ENCODE assay signal across 9 mouse cellular contexts in genomic region chr1:156917460-156917859, GRCm38 (mm10). TPM values are rescaled to one million over a fixed set of nuclear protein-coding genes. Genes with fewer than 3 reads are reported as not detected.
DNase-seq lines count a peak whose midpoint lies in the region; ATAC-seq and TF ChIP-seq lines count a peak whose summit lies in the region.
"Had no signal": no experiment of that assay in that cellular context is flagged by ENCODE, and none has a peak within 500 bp of the region (broad histone marks: within the 10 kb centered on the region; RNA-seq: fewer than 3 reads in every experiment).

No protein-coding gene starts in this region.

- peak in 1 of 2 experiments; percentile 56 for DNase-seq in cerebellum, adult 2 months
- DNase-seq in cerebellum, postnatal 36 days: no peak
- DNase-seq in limb, embryonic 10.5 days (ENCODE audit: low spot score): no peak
- DNase-seq in frontal cortex, postnatal 36 days (ENCODE audit: low spot score in 2 of 2): no peak

- no peaks in the 10 kb centered on the region for H3K9me3 ChIP-seq in limb, embryonic 12.5 days
- no peaks in the 10 kb centered on the region for H3K9me3 ChIP-seq in limb, embryonic 10.5 days (replicated peaks)
- no peaks in the 10 kb centered on the region for H3K9me3 ChIP-seq in forebrain, embryonic 16.5 days (ENCODE audit: control insufficient read depth, low read length)
- H3K9me3 ChIP-seq: hindbrain, embryonic 15.5 days had no signal

- peak; percentile 50; the same call in 1 of the 2 replicates for TF ChIP-seq CTCF in cerebellum, adult 2 months (IDR thresholded peaks at IDR 0.05; ENCODE audit: borderline replicate concordance, insufficient read depth, low read depth, low read length)

- H3K4me3 ChIP-seq in cerebellum, adult 2 months (replicated peaks; ENCODE audit: insufficient read depth, low read depth, low read length): no peak overlapping the region
- H3K4me3 ChIP-seq in limb, embryonic 12.5 days (replicated peaks): no peak overlapping the region
- H3K4me3 ChIP-seq in limb, embryonic 10.5 days: no peak overlapping the region
- no peak overlapping the region for H3K4me3 ChIP-seq in forebrain, embryonic 16.5 days (replicated peaks; ENCODE audit: low read length)
- H3K4me3 ChIP-seq: hindbrain, embryonic 15.5 days had no signal

- 14% methylated on average over 3 of the region's 3 CpGs for WGBS in cerebellum, adult 2 months
- WGBS in limb, embryonic 12.5 days: 14% methylated on average over 3 of the region's 3 CpGs
- 26% methylated on average over 3 of the region's 3 CpGs for WGBS in limb, embryonic 10.5 days
- WGBS in forebrain, embryonic 16.5 days: 7% methylated on average over 3 of the region's 3 CpGs

- no peak overlapping the region for H3K9ac ChIP-seq in limb, embryonic 12.5 days (replicated peaks)
- H3K9ac ChIP-seq in forebrain, embryonic 16.5 days (replicated peaks; ENCODE audit: low read depth, low read length): no peak overlapping the region
- H3K9ac ChIP-seq: hindbrain, embryonic 15.5 days had no signal

- TF ChIP-seq POLR2A in cerebellum, adult 2 months (IDR thresholded peaks at IDR 0.05; ENCODE audit: borderline replicate concordance, insufficient read depth, low read length): no peak

- H3K27me3 ChIP-seq in cerebellum, adult 2 months (ENCODE audit: control insufficient read depth, insufficient read depth, low read length): no peaks in the 10 kb centered on the region
- no peaks in the 10 kb centered on the region for H3K27me3 ChIP-seq in limb, embryonic 12.5 days
- H3K27me3 ChIP-seq in limb, embryonic 10.5 days (ENCODE audit: low read depth, poor library complexity, severe bottlenecking): no peaks in the 10 kb centered on the region
- no peaks in the 10 kb centered on the region for H3K27me3 ChIP-seq in forebrain, embryonic 16.5 days (replicated peaks; ENCODE audit: control insufficient read depth, insufficient read depth, low read length)
- H3K27me3 ChIP-seq: hindbrain, embryonic 15.5 days had no signal

- 0 out of 2 replicates have a peak, but pooled peaks have one; percentile 66 for ATAC-seq in limb, embryonic 12.5 days (ENCODE audit: insufficient number of reproducible peaks, insufficient read depth, low FRiP score, low TSS enrichment, low read depth)
- ATAC-seq in activated CD4-positive, CD25-positive, alpha-beta regulatory T cell, adult 4 months: peak; percentile 73
- ATAC-seq in forebrain, embryonic 16.5 days: peak; percentile 62; the same call in 1 of the 2 replicates
- peak; percentile 74 for ATAC-seq in megakaryocyte-erythroid progenitor cell, adult 5-6 weeks (replicated peaks; ENCODE audit: low FRiP score, low TSS enrichment, poor library complexity, severe bottlenecking)

- H3K27ac ChIP-seq in cerebellum, adult 2 months (ENCODE audit: insufficient read depth, low read length): no peak overlapping the region
- H3K27ac ChIP-seq in limb, embryonic 12.5 days: no peak overlapping the region
- no peak overlapping the region for H3K27ac ChIP-seq in limb, embryonic 10.5 days
- H3K27ac ChIP-seq in forebrain, embryonic 16.5 days (ENCODE audit: low read length): no peak overlapping the region
- H3K27ac ChIP-seq: hindbrain, embryonic 15.5 days had no signal

- no peaks in the 10 kb centered on the region for H3K36me3 ChIP-seq in limb, embryonic 12.5 days
- H3K36me3 ChIP-seq in limb, embryonic 10.5 days: no peaks in the 10 kb centered on the region
- no peaks in the 10 kb centered on the region for H3K36me3 ChIP-seq in forebrain, embryonic 16.5 days (ENCODE audit: control insufficient read depth, insufficient read depth)
- H3K36me3 ChIP-seq: hindbrain, embryonic 15.5 days had no signal

- no peaks in the 10 kb centered on the region for H3K4me1 ChIP-seq in cerebellum, adult 2 months (ENCODE audit: control insufficient read depth, insufficient read depth, low read length)
- peaks cover 15% of the 10 kb centered on the region for H3K4me1 ChIP-seq in limb, embryonic 12.5 days (replicated peaks)
- peaks cover 16% of the 10 kb centered on the region for H3K4me1 ChIP-seq in limb, embryonic 10.5 days
- peaks cover 13% of the 10 kb centered on the region for H3K4me1 ChIP-seq in forebrain, embryonic 16.5 days (replicated peaks; ENCODE audit: control insufficient read depth, insufficient read depth, low read length)

- H3K4me2 ChIP-seq in limb, embryonic 12.5 days: no peak overlapping the region
- H3K4me2 ChIP-seq in forebrain, embryonic 16.5 days (ENCODE audit: low read length): no peak overlapping the region
- H3K4me2 ChIP-seq: hindbrain, embryonic 15.5 days had no signal

RNA-seq across cellular contexts. Expression of gene Ralgps2, which starts 22.0 kb away (rescaled TPM):
- polyA plus RNA-seq in cerebellum, adult 2 months (2012; rRNA removed): 19.9 and 20.3 TPM in 2 replicates
- polyA plus RNA-seq in limb, embryonic 12.5 days (2016; fragmentation: Nextera tagmentation; extraction: Ambion mirVana): 76.9 and 83.1 TPM in 2 replicates
- 100 and 104 TPM in 2 replicates for polyA plus RNA-seq in limb, embryonic 10.5 days (2016; fragmentation: Nextera tagmentation; extraction: Ambion mirVana)
- polyA plus RNA-seq in activated CD4-positive, CD25-positive, alpha-beta regulatory T cell, adult 4 months (2017; shearing (Covaris generic)): 10 to 100 TPM; 26.6 to 41.1 TPM
- polyA plus RNA-seq in forebrain, embryonic 16.5 days (2015; fragmentation: Nextera tagmentation; extraction: Ambion mirVana): 132 and 135 TPM in 2 replicates
- total RNA-seq in megakaryocyte-erythroid progenitor cell, adult 5-6 weeks (2014; fragmentation: Nextera tagmentation): 11.3 and 22.4 TPM in 2 replicates
- total RNA-seq in megakaryocyte-erythroid progenitor cell, adult 5-6 weeks (2017): 12.7 and 28.2 TPM in 2 replicates
